Comparison of ENCODE assay signal across 14 mouse cellular contexts in genomic region chr3:127627151-127627955, GRCm38 (mm10). TPM values are rescaled to one million over a fixed set of nuclear protein-coding genes. Genes with fewer than 3 reads are reported as not detected.
A peak's percentile ranks its signal among the peaks of the same experiment; 100 is the strongest.
DNase-seq lines count a peak whose midpoint lies in the region; ATAC-seq lines count a peak whose summit lies in the region.
"Had no signal": no experiment of that assay in that cellular context is flagged by ENCODE, and none has a peak within 500 bp of the region (broad histone marks: within the 10 kb centered on the region; RNA-seq: fewer than 3 reads in every experiment).

No protein-coding gene starts in this region.

- H3K36me3 ChIP-seq in kidney, embryonic 15.5 days = no peaks in the 10 kb centered on the region
- no peaks in the 10 kb centered on the region for H3K36me3 ChIP-seq in forebrain, embryonic 14.5 days (ENCODE audit: control insufficient read depth, insufficient read depth, low read length)
- no peaks in the 10 kb centered on the region for H3K36me3 ChIP-seq in midbrain, embryonic 14.5 days (ENCODE audit: control insufficient read depth, insufficient read depth, low read length)
- H3K36me3 ChIP-seq: limb, embryonic 15.5 days had no signal

- ATAC-seq in kidney, embryonic 15.5 days (replicated peaks; ENCODE audit: low FRiP score) = no peak; the same call in 1 of the 2 replicates
- ATAC-seq in forebrain, embryonic 14.5 days = no peak
- ATAC-seq in midbrain, embryonic 14.5 days (ENCODE audit: low FRiP score, low TSS enrichment) = peak; percentile 55; the same call in 1 of the 2 replicates
- ATAC-seq in granulocyte monocyte progenitor cell, adult 5-6 weeks (replicated peaks; ENCODE audit: poor library complexity, severe bottlenecking) = no peak

- no peak overlapping the region for H3K4me2 ChIP-seq in kidney, embryonic 15.5 days
- H3K4me2 ChIP-seq in forebrain, embryonic 14.5 days (ENCODE audit: low read length) = peak overlapping the region; percentile 46
- H3K4me2 ChIP-seq in midbrain, embryonic 14.5 days (ENCODE audit: low read length) = peak overlapping the region; percentile 34

- H3K4me1 ChIP-seq in kidney, embryonic 15.5 days = peaks cover 31% of the 10 kb centered on the region
- peaks cover 33% of the 10 kb centered on the region for H3K4me1 ChIP-seq in forebrain, embryonic 14.5 days (ENCODE audit: control insufficient read depth, insufficient read depth, low read length)
- peaks cover 35% of the 10 kb centered on the region; the same call in 1 of the 2 replicates for H3K4me1 ChIP-seq in midbrain, embryonic 14.5 days (ENCODE audit: control insufficient read depth, insufficient read depth, low read length)

- H3K4me3 ChIP-seq in kidney, embryonic 15.5 days (replicated peaks) = no peak overlapping the region
- H3K4me3 ChIP-seq in forebrain, embryonic 14.5 days (ENCODE audit: low read depth, low read length) = peak overlapping the region; percentile 16
- no peak overlapping the region for H3K4me3 ChIP-seq in midbrain, embryonic 14.5 days (replicated peaks; ENCODE audit: low read depth, low read length)

- H3K9ac ChIP-seq in kidney, embryonic 15.5 days = no peak overlapping the region
- H3K9ac ChIP-seq in forebrain, embryonic 14.5 days (ENCODE audit: low read length) = peak overlapping the region; percentile 54
- H3K9ac ChIP-seq in midbrain, embryonic 14.5 days (replicated peaks; ENCODE audit: low read length) = no peak overlapping the region
- H3K9ac ChIP-seq: limb, embryonic 15.5 days had no signal

- peaks cover 93% of the 10 kb centered on the region for H3K27me3 ChIP-seq in kidney, embryonic 15.5 days
- peaks cover 32% of the 10 kb centered on the region; the same call in 1 of the 2 replicates for H3K27me3 ChIP-seq in forebrain, embryonic 14.5 days (replicated peaks; ENCODE audit: control insufficient read depth, insufficient read depth, low read length)
- peaks cover 88% of the 10 kb centered on the region for H3K27me3 ChIP-seq in midbrain, embryonic 14.5 days (ENCODE audit: control insufficient read depth, insufficient read depth, low read length)

- 1% methylated on average over 28 of the region's 28 CpGs for WGBS in kidney, embryonic 15.5 days
- under 1% methylated on average over 28 of the region's 28 CpGs for WGBS in forebrain, embryonic 14.5 days
- WGBS in midbrain, embryonic 14.5 days = under 1% methylated on average over 28 of the region's 28 CpGs

- DNase-seq in kidney, adult 18-20 months = peak; percentile 15
- DNase-seq in embryo, embryonic 10.5 days (ENCODE audit: low spot score) = peak; percentile 72
- DNase-seq in forebrain, embryonic 14.5 days (ENCODE audit: low spot score) = peak; percentile 45
- peak; percentile 67 for DNase-seq in midbrain, embryonic 14.5 days
- no peak for DNase-seq in left cerebral cortex, postnatal 10 days (ENCODE audit: extremely low spot score in 1 of 2, low spot score in 2 of 2)
- DNase-seq in cerebellum, adult 18-20 months = no peak
- DNase-seq: cerebellum, adult 11-12 months; lung, postnatal 36 days had no signal

- no peaks in the 10 kb centered on the region for H3K9me3 ChIP-seq in kidney, embryonic 15.5 days (replicated peaks)
- H3K9me3 ChIP-seq in forebrain, embryonic 14.5 days (replicated peaks; ENCODE audit: control insufficient read depth, low read length) = no peaks in the 10 kb centered on the region
- no peaks in the 10 kb centered on the region for H3K9me3 ChIP-seq in midbrain, embryonic 14.5 days (ENCODE audit: control insufficient read depth, low read length)
- H3K9me3 ChIP-seq: limb, embryonic 15.5 days had no signal

- intact Hi-C loops in left cerebral cortex, postnatal 10 days (cut with DNase I) = loop anchor here (5.0 kb wide), 2 partner anchors 325 to 1590 kb away; no protein-coding TSS in a partner anchor

- H3K27ac ChIP-seq in kidney, embryonic 15.5 days = no peak overlapping the region
- H3K27ac ChIP-seq in forebrain, embryonic 14.5 days (ENCODE audit: low read depth, low read length) = peak overlapping the region; percentile 85
- no peak overlapping the region for H3K27ac ChIP-seq in midbrain, embryonic 14.5 days (replicated peaks; ENCODE audit: low read depth, low read length)
- H3K27ac ChIP-seq: limb, embryonic 15.5 days had no signal

RNA-seq across cellular contexts. Expression of gene Neurog2, which starts 5.6 kb away (rescaled TPM):
- not detected in 2 replicates for polyA plus RNA-seq in kidney, embryonic 15.5 days (2015; fragmentation: Nextera tagmentation; extraction: Ambion mirVana)
- polyA plus RNA-seq in forebrain, embryonic 14.5 days (2014; fragmentation: Nextera tagmentation; extraction: Ambion mirVana) = 80.6 and 88.7 TPM in 2 replicates
- 10.0 and 18.6 TPM in 2 replicates for polyA plus RNA-seq in midbrain, embryonic 14.5 days (2014; fragmentation: Nextera tagmentation; extraction: Ambion mirVana)
- total RNA-seq in left cerebral cortex, postnatal 10 days (2021) = under 1 TPM in 1 of 2 experiments, not detected in 1; 0.16 TPM
- total RNA-seq in granulocyte monocyte progenitor cell, adult 5-6 weeks (2014; fragmentation: Nextera tagmentation) = not detected in 2 replicates
- not detected in 2 replicates for total RNA-seq in granulocyte monocyte progenitor cell, adult 5-6 weeks (2017)
- total RNA-seq: heart, postnatal 14 days had no signal
- polyA plus RNA-seq: large intestine, adult 2 months; limb, embryonic 15.5 days; urinary bladder, adult 2 months had no signal

Comparison
In these comparisons a context has a peak if more than half of its experiments do, and no peak if none do; other contexts are left out.
1. DNase-seq: peak in kidney, adult 18-20 months (single experiment), embryo, embryonic 10.5 days (single experiment), forebrain, embryonic 14.5 days (single experiment) and midbrain, embryonic 14.5 days (single experiment); none in left cerebral cortex, postnatal 10 days (0 of 2) and cerebellum, adult 18-20 months (0 of 2).
2. RNA of gene Neurog2, which starts 5.6 kb away (polyA plus RNA-seq): 80.6 to 88.7 TPM in forebrain, embryonic 14.5 days and 10.0 to 18.6 TPM in midbrain, embryonic 14.5 days; not detected in kidney, embryonic 15.5 days; every median in the first group is over 10 times any median in the second.